Mouse (Mus musculus) hindbrain, embryonic 12.5 days (tissue): ENCODE measurements around the gene Immp1l. TPM values are rescaled to one million over a fixed set of nuclear protein-coding genes. Genes with fewer than 3 reads are reported as not detected.

Experiments
- ATAC-seq: fragments of 200-750 bp; cut with Nextera tagmentation; 2 replicates; pipeline ENCODE4 v1.8.0; 2017; ENCODE audit warnings: moderate TSS enrichment; ENCODE audit not compliant: low FRiP score
- H3K27ac ChIP-seq: fragments of 300-500 bp; sonication (generic); 2 replicates; pipeline ENCODE4 v1.5.1; 2016; ENCODE audit warnings: mild to moderate bottlenecking
- H3K27me3 ChIP-seq: fragments of 300-500 bp; sonication (generic); 2 replicates; pipeline ENCODE4 v1.6.1; 2016; ENCODE audit warnings: mild to moderate bottlenecking
- H3K36me3 ChIP-seq: fragments of 300-500 bp; sonication (generic); 2 replicates; pipeline ENCODE4 v1.6.1; 2016; ENCODE audit warnings: mild to moderate bottlenecking
- H3K4me1 ChIP-seq: fragments of 300-500 bp; sonication (generic); 2 replicates; pipeline ENCODE4 v1.6.1; 2016
- H3K4me2 ChIP-seq: fragments of 300-500 bp; sonication (generic); replicated peaks from 2 replicates; pipeline ENCODE4 v1.6.1; 2016; ENCODE audit warnings: mild to moderate bottlenecking
- H3K4me3 ChIP-seq: fragments of 300-500 bp; sonication (generic); 2 replicates; pipeline ENCODE4 v1.5.1; 2016; ENCODE audit warnings: mild to moderate bottlenecking
- H3K9ac ChIP-seq: fragments of 300-500 bp; sonication (generic); 2 replicates; pipeline ENCODE4 v1.6.1; 2016; ENCODE audit warnings: mild to moderate bottlenecking, moderate library complexity
- H3K9me3 ChIP-seq: fragments of 300-500 bp; sonication (generic); replicated peaks from 2 replicates; pipeline ENCODE4 v1.6.1; 2016; ENCODE audit warnings: mild to moderate bottlenecking
- WGBS: fragments of 180-500 bp; shearing (Covaris S2); methylation state at CpG from one replicate; pipeline ENCODE4 v1.1.7; 2016; 5-methylcytosine and 5-hydroxymethylcytosine counted together
- polyA plus RNA-seq: library from polyadenylated mRNA; unstranded; fragments of >200 nt; fragmentation: Nextera tagmentation; extraction: Ambion mirVana; gene quantifications from 2 replicates; pipeline ENCODE4 v1.2.1, GENCODE M21; 2016

Gene Immp1l
- polyA plus RNA-seq, 1 experiment from 2014 or later: 124 TPM

- Histone ChIP-seq H3K4me2 (no peak overlapping the region), H3K27me3 (no peaks in the 10 kb centered on the region), H3K4me3 (no peak overlapping the region), H3K27ac (no peak overlapping the region), H3K36me3 (no peaks in the 10 kb centered on the region), H3K9ac (no peak overlapping the region), H3K4me1 (no peaks in the 10 kb centered on the region), H3K9me3 (no peaks in the 10 kb centered on the region)
- no peak for ATAC-seq
- 98% methylated on average over 1 of the region's 1 CpGs for WGBS
Observed at GRCm38 (mm10) chr2:105951350-105951940, 47.0 kb downstream of the Immp1l start.

DNA sequence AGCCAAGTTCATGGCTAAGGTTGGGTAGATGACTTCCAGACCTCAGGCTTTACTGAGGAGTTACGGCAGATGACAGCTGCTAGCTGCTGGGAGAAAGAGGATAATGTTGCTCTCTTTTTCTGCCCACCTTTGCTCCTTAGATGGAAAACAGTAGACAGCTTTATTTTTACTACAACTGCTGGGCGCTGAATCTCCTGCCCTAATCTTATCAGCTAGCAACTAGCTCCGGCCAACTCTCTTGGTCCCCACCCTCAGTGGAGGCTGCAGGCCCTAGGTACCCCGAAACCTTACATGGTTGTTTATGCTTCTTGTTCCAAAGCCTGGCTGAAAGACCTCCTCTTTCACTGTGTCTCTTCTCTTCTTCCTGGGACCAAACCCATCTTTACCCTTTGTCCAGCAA lies 49.4 kb downstream of the Immp1l start:
- Histone ChIP-seq H3K4me1 (no peaks in the 10 kb centered on the region), H3K4me3 (no peak overlapping the region), H3K9ac (no peak overlapping the region), H3K36me3 (no peaks in the 10 kb centered on the region), H3K27ac (no peak overlapping the region), H3K27me3 (no peaks in the 10 kb centered on the region), H3K9me3 (no peaks in the 10 kb centered on the region), H3K4me2 (no peak overlapping the region)
- ATAC-seq: no peak
- WGBS: 96% methylated on average over 4 of the region's 4 CpGs

DNA sequence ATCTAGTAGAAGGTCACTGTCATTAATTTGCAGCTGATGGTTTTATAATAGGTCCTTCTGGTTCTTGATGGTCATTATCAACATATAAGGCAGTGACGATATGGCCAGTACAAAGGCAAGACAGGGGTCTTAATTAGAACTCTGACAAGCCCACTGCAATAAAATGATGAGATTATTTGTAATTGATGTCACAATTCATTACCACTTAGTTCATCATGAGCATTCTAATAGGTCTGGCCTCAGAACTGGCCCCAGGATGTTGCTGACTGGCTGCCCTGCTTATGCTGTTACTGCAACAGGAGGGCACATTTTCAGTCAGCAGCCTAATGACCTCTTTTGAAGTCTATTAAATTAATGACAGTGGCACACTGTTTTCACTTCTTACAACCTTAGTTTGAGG lies 59.0 kb downstream of the Immp1l start:
- Histone ChIP-seq H3K4me3 (no peak overlapping the region), H3K4me2 (no peak overlapping the region), H3K9ac (no peak overlapping the region), H3K27ac (no peak overlapping the region), H3K9me3 (no peaks in the 10 kb centered on the region), H3K36me3 (0 out of 2 replicates have a peak, but pooled peaks cover 5% of the 10 kb centered on the region), H3K4me1 (no peaks in the 10 kb centered on the region), H3K27me3 (no peaks in the 10 kb centered on the region)
- ATAC-seq: no peak
- WGBS: 75% methylated on average over 1 of the region's 1 CpGs

DNA sequence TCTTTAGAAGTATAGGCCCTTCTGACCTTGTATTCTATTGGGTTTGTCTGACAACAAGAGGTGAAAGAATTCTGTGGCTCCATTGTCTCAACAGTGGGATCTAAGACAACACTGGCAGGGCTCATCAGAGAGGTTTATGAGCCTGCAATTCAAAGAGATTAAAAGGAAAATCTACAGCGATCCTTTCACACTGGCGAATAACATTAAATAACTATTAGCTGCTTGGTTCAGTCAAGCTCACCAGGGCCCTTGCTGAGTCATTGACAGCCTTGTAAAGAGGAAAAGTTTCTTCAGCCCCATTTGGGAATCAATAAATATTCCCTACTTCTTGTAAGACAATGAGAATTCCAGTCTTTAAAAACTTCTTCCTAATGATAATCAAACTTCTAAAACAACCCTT lies 69.5 kb downstream of the Immp1l start:
- no peak for ATAC-seq
- no peaks in the 10 kb centered on the region for H3K4me1 ChIP-seq
- no peak overlapping the region for H3K4me3 ChIP-seq
- no peaks in the 10 kb centered on the region for H3K27me3 ChIP-seq
- H3K9ac ChIP-seq: no peak overlapping the region
- H3K4me2 ChIP-seq: no peak overlapping the region
- H3K36me3 ChIP-seq: peaks cover 4% of the 10 kb centered on the region; the same call in 1 of the 2 replicates
- 8% methylated on average over 2 of the region's 2 CpGs for WGBS
- H3K27ac ChIP-seq: no peak overlapping the region
- no peaks in the 10 kb centered on the region for H3K9me3 ChIP-seq

- ATAC-seq: no peak
- H3K4me3 ChIP-seq: no peak overlapping the region
- WGBS: 89% methylated on average over 2 of the region's 2 CpGs
- no peaks in the 10 kb centered on the region for H3K9me3 ChIP-seq
- no peaks in the 10 kb centered on the region for H3K4me1 ChIP-seq
- H3K4me2 ChIP-seq: no peak overlapping the region
- no peaks in the 10 kb centered on the region for H3K27me3 ChIP-seq
- no peak overlapping the region for H3K27ac ChIP-seq
- H3K36me3 ChIP-seq: no peaks in the 10 kb centered on the region
- no peak overlapping the region for H3K9ac ChIP-seq
Observed at GRCm38 (mm10) chr2:105978065-105978464, 73.6 kb downstream of the Immp1l start.

DNA sequence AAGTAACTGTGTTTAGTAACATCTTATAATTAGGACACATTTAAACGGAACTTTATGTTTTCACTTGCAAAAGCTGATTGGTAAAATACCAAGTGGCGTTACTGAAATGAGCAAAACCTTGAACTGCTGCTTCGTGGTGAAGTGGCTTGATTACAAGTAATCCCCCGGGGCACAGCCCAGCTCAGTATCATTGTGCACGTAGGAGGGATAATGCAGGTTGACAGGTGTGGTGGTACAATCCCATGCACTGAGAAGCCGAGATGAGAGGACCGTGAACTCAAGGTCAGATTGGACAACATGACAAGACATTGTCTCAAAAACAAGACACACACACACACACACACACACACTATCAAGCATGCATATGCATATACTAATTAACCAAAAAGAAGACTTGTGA lies 80.8 kb downstream of the Immp1l start:
- no peak for ATAC-seq
- Histone ChIP-seq H3K27me3 (no peaks in the 10 kb centered on the region), H3K9ac (no peak overlapping the region), H3K27ac (no peak overlapping the region), H3K36me3 (0 out of 2 replicates have a peak, but pooled peaks cover 3% of the 10 kb centered on the region), H3K4me2 (no peak overlapping the region), H3K4me3 (no peak overlapping the region), H3K9me3 (no peaks in the 10 kb centered on the region; the same call in 1 of the 2 replicates), H3K4me1 (peaks cover 4% of the 10 kb centered on the region; the same call in 1 of the 2 replicates)
- 80% methylated on average over 7 of the region's 7 CpGs for WGBS

- H3K4me1 ChIP-seq: peaks cover 4% of the 10 kb centered on the region; the same call in 1 of the 2 replicates
- 0 out of 2 replicates have a peak, but pooled peaks cover 3% of the 10 kb centered on the region for H3K36me3 ChIP-seq
- no peak overlapping the region for H3K4me3 ChIP-seq
- no peaks in the 10 kb centered on the region for H3K27me3 ChIP-seq
- H3K9ac ChIP-seq: no peak overlapping the region
- no peaks in the 10 kb centered on the region; the same call in 1 of the 2 replicates for H3K9me3 ChIP-seq
- no peak overlapping the region for H3K27ac ChIP-seq
- WGBS: 32% methylated on average over 1 of the region's 1 CpGs
- no peak for ATAC-seq
- H3K4me2 ChIP-seq: no peak overlapping the region
Observed at GRCm38 (mm10) chr2:105987131-105987530, 82.7 kb downstream of the Immp1l start.

GRCm38 (mm10) chr2:105987999-105988398 lies 83.6 kb downstream of the Immp1l start:
- 26% methylated on average over 2 of the region's 2 CpGs for WGBS
- Histone ChIP-seq H3K9ac (no peak overlapping the region), H3K4me1 (peaks cover 4% of the 10 kb centered on the region; the same call in 1 of the 2 replicates), H3K9me3 (no peaks in the 10 kb centered on the region; the same call in 1 of the 2 replicates), H3K4me3 (no peak overlapping the region), H3K36me3 (0 out of 2 replicates have a peak, but pooled peaks cover 3% of the 10 kb centered on the region), H3K27me3 (no peaks in the 10 kb centered on the region), H3K4me2 (no peak overlapping the region), H3K27ac (no peak overlapping the region)
- no peak for ATAC-seq

DNA sequence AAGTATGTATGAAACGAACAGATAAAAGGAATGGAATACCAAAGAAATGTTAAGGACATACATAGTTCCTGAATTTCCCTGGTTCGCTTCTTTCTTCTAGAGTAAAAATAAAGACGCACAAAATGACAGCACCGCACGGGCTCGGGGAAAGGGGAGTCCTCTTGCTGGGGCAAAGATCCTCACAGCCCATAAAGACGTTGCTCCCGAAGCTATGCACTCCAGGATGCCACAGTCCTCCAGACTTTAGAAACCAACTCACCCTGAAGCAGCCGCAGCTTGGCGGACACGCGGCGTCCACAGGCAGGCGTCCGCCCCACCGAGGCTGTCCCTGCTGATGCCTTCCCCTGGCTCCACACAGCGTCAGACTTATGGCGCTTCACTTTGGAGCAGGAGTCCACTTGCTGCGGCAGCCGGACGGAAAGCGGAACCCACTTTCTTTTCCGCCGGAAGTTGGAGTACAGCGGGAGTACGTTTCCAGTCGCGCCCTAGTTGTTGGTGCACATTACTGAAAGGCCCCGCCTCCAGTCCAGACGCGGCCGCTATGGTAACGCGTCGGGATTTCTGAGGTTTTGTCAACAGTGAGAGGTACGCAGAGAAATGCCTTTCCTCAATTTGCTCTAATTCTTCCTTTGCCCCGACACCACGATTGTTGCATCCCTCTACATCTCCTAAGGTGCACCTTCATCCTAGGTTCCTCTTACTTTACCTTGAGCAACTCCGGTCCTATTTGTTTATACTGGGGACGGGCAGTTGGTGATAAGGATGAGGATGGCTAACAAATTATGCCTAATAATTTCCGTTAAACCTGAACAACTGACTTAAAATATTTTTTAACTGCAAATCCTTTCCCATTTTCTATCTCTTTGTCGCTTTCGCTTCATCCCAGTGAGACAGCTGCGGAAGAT lies 98.6 kb downstream of the Immp1l start, which contains the start of gene Dnajc24:
Gene Dnajc24 (minus strand): TSS at position 715 of the 905 bp plus-strand sequence.
- Histone ChIP-seq H3K27ac (peak within 1 kb of the TSS; percentile 81), H3K4me3 (peak within 1 kb of the TSS; percentile 83), H3K4me1 (0 out of 2 replicates have a peak, but pooled peaks cover 4% of the 10 kb centered on the region), H3K4me2 (peak within 1 kb of the TSS; percentile 60), H3K9ac (peak within 1 kb of the TSS; percentile 87), H3K27me3 (no peaks in the 10 kb centered on the region), H3K36me3 (no peaks in the 10 kb centered on the region), H3K9me3 (no peaks in the 10 kb centered on the region)
- ATAC-seq: peak; percentile 97
- WGBS: 2% methylated on average over 44 of the region's 44 CpGs

DNA sequence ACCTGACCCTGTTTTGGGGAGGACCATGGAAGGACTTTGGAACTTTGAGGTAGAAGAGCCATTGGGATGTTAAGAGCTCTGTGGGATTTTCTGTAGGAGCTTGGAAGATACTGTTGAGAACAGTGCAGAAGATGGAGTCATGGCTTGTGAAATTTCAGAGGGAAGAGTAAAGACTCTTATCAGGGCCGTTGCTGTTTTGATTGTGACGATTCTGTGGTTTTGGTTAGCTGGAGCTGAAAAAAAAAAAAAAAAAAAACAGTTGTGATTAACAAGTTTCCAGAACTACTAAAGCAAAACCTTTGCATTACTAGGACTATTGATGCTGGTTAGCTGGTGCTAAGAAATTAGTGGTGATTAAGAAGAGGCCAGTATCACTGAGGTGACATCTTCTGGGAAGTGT lies 104.0 kb downstream of the Immp1l start:
- H3K27ac ChIP-seq: no peak overlapping the region
- no peak for ATAC-seq
- WGBS: 74% methylated on average over 2 of the region's 2 CpGs

More for the DNA sequence above, 104.0 kb downstream of the Immp1l start:
- Histone ChIP-seq H3K27me3 (no peaks in the 10 kb centered on the region), H3K36me3 (no peaks in the 10 kb centered on the region), H3K4me1 (no peaks in the 10 kb centered on the region), H3K4me3 (no peak overlapping the region), H3K9me3 (no peaks in the 10 kb centered on the region), H3K9ac (no peak overlapping the region), H3K4me2 (no peak overlapping the region)
